Mouse (Mus musculus) adrenal gland, postnatal 25 days (tissue): ENCODE measurements at regions not wholly inside any gene's neighbourhood (a gene's known extent, or its start where the extent isn't known, plus 50 kb on each side); places are given as distances from the start of the nearest gene placed in this dataset.

Source experiments
- DNase-seq: peaks from one replicate; pipeline ENCODE4 v3.0.0; 2021; ENCODE audit warnings: mixed read lengths

- DNase-seq = no peak
These were observed 114.1 kb upstream of the Btg1 start for GRCm38 (mm10) chr10:96502736-96503135.

GRCm38 (mm10) chr10:96504340-96504739 lies 112.5 kb upstream of the Btg1 start:
- DNase-seq = no peak

- no peak for DNase-seq
These were observed 101.5 kb upstream of the Btg1 start for GRCm38 (mm10) chr10:96515164-96515922.

GRCm38 (mm10) chr10:96515923-96516258 lies 100.9 kb upstream of the Btg1 start:
- DNase-seq = no peak

- no peak for DNase-seq
These were observed 97.4 kb upstream of the Btg1 start for GRCm38 (mm10) chr10:96519411-96519810.

- DNase-seq = no peak
These were observed 95.6 kb upstream of the Btg1 start for GRCm38 (mm10) chr10:96520995-96521760.

GRCm38 (mm10) chr10:96523967-96524801 lies 92.6 kb upstream of the Btg1 start:
- DNase-seq = no peak

GRCm38 (mm10) chr10:96527864-96528263 lies 88.9 kb upstream of the Btg1 start:
- DNase-seq = no peak

- no peak for DNase-seq
These were observed 82.2 kb upstream of the Btg1 start for GRCm38 (mm10) chr10:96534547-96535124.

- DNase-seq = no peak
These were observed 81.3 kb upstream of the Btg1 start for GRCm38 (mm10) chr10:96535461-96535860.

GRCm38 (mm10) chr10:96540828-96541227 lies 76.0 kb upstream of the Btg1 start:
- no peak for DNase-seq

GRCm38 (mm10) chr10:96545312-96545711 lies 71.5 kb upstream of the Btg1 start:
- no peak for DNase-seq

GRCm38 (mm10) chr10:96545761-96546388 lies 70.9 kb upstream of the Btg1 start:
- DNase-seq = no peak

GRCm38 (mm10) chr10:96549651-96550050 lies 67.2 kb upstream of the Btg1 start:
- no peak for DNase-seq

- no peak for DNase-seq
These were observed 66.5 kb upstream of the Btg1 start for GRCm38 (mm10) chr10:96550266-96550665.

- no peak for DNase-seq
These were observed 59.5 kb upstream of the Btg1 start for GRCm38 (mm10) chr10:96557336-96557735.

- DNase-seq = no peak
These were observed 51.5 kb upstream of the Btg1 start for GRCm38 (mm10) chr10:96565343-96565742.
